Mouse (Mus musculus) forebrain, embryonic 12.5 days (tissue): ENCODE data around the gene Stx3. TPM values are rescaled to one million over a fixed set of nuclear protein-coding genes. Genes with fewer than 3 reads are reported as not detected.

ENCODE experiments used
- ATAC-seq: fragments of 200-750 bp; cut with Nextera tagmentation; 2 replicates; pipeline ENCODE4 v1.8.0; 2017; ENCODE audit warnings: moderate TSS enrichment; ENCODE audit not compliant: low FRiP score
- H3K27ac ChIP-seq: fragments of 300-500 bp; sonication (generic); 2 replicates; pipeline ENCODE4 v1.5.1; 2016; ENCODE audit warnings: mild to moderate bottlenecking
- H3K27me3 ChIP-seq: fragments of 300-500 bp; sonication (generic); 2 replicates; pipeline ENCODE4 v1.6.1; 2016; ENCODE audit warnings: mild to moderate bottlenecking
- H3K36me3 ChIP-seq: fragments of 300-500 bp; sonication (generic); replicated peaks from 2 replicates; pipeline ENCODE4 v1.6.1; 2016; ENCODE audit warnings: mild to moderate bottlenecking
- H3K4me1 ChIP-seq: fragments of 300-500 bp; sonication (generic); 2 replicates; pipeline ENCODE4 v1.6.1; 2016
- H3K4me2 ChIP-seq: fragments of 300-500 bp; sonication (generic); 2 replicates; pipeline ENCODE4 v1.6.1; 2016; ENCODE audit warnings: mild to moderate bottlenecking, moderate library complexity
- H3K4me3 ChIP-seq: fragments of 300-500 bp; sonication (generic); replicated peaks from 2 replicates; pipeline ENCODE4 v1.5.1; 2016; ENCODE audit warnings: mild to moderate bottlenecking
- H3K9ac ChIP-seq: fragments of 300-500 bp; sonication (generic); 2 replicates; pipeline ENCODE4 v1.6.1; 2016; ENCODE audit warnings: mild to moderate bottlenecking
- H3K9me3 ChIP-seq: fragments of 300-500 bp; sonication (generic); 2 replicates; pipeline ENCODE4 v1.6.1; 2016
- WGBS: fragments of 180-500 bp; shearing (Covaris S2); methylation state at CpG from one replicate; pipeline ENCODE4 v1.1.7; 2016; 5-methylcytosine and 5-hydroxymethylcytosine counted together
- polyA plus RNA-seq: library from polyadenylated mRNA; unstranded; fragments of >200 nt; fragmentation: Nextera tagmentation; extraction: Ambion mirVana; gene quantifications from 2 replicates; pipeline ENCODE4 v1.2.1, GENCODE M21; 2016

Stx3 gene
- polyA plus RNA-seq, 1 experiment from 2014 or later: 8.1 TPM

DNA sequence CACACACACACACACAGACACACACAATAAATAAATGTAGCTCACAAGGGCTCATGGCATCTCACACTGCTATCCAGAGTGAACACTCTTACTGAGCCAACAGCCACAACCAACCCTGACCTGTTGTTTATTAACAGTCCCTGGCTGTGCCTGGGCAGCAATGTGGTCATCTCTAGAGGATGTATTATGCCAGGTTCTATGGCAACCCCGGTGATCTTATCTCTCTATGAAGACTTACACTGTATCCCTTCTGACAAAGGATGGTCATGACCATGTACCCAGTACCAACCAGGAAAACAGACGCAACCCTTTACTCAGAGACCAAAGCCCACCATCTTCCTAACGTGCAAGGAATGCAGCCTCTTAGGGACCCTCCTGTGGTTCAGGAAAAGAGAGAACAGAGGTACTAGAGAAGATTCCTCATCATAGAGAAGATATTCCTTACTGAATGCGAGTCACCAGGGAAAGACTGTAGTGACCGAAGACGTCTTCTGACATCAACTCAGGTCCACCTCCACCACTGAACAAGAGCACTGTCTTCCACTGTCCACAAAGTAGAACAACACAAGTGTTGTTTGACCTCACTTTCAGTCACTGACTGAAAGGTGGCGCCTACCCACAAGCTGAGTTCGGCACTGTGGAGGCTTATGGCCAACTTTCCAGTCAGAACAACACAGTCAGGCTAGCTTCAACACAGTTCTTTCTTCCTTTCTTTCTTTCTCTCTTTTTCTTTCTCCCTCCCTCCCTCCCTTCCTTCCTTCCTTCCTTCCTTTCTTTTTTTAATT lies 18.5 kb downstream of the Stx3 start:
- ATAC-seq: no peak
- no peaks in the 10 kb centered on the region for H3K27me3 ChIP-seq

DNA sequence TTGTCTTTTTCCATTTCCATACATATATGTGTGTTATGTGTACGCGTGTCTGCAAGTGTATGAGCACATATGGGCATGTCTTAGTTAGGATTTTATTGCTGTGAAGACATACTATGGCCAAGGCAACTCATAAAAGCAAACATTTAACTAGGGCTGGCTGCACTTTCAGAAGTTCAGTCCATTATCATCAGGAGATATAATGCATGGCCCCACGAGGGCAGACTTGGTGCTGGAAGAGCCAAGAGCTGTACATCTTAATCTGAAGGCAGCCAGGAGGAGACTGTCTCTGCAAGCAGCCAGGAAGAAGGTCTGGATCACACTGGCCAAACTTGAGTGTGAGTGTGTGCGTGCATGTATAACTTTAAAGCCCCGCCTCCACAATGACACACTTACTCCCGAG lies 24.8 kb downstream of the Stx3 start:
- H3K4me1 ChIP-seq: no peaks in the 10 kb centered on the region
- 88% methylated on average over 6 of the region's 6 CpGs for WGBS
- no peak for ATAC-seq

More for the DNA sequence above, 18.5 kb downstream of the Stx3 start:
- Histone ChIP-seq H3K4me1 (no peaks in the 10 kb centered on the region), H3K4me2 (no peak overlapping the region), H3K9ac (no peak overlapping the region), H3K9me3 (no peaks in the 10 kb centered on the region), H3K4me3 (no peak overlapping the region), H3K36me3 (no peaks in the 10 kb centered on the region), H3K27ac (no peak overlapping the region)
- 78% methylated on average over 8 of the region's 8 CpGs for WGBS

DNA sequence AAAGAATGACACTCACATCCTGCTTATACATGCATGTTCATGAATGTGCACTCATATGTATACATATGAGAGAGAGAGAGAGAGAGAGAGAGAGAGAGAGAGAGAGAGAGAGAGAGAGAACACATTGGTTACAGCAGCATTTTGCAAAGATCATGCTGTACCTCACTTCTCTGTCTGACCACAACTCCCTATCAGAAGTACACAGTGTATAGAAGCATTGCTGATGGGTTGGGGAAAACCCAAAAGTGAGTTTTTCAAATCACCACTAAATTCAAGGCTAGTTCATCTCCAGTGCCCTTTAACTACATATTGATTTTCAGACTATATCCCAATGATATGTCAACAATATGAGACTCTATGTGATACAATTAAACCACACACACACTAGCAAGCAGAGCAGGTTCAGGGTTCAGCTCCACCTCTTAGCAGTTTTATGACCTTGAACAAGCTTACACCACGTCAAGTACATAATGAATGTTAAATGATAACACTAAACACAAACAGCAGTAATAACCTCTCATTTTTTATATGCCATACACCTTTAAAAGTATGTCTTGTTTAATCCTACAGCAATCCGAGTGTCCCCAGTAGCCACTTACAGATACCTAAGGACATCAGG lies 25.4 kb downstream of the Stx3 start:
- Histone ChIP-seq H3K9me3 (no peaks in the 10 kb centered on the region), H3K4me1 (no peaks in the 10 kb centered on the region), H3K4me2 (no peak overlapping the region), H3K4me3 (no peak overlapping the region), H3K27me3 (no peaks in the 10 kb centered on the region), H3K9ac (no peak overlapping the region), H3K36me3 (no peaks in the 10 kb centered on the region), H3K27ac (no peak overlapping the region)
- ATAC-seq: no peak
- WGBS: 88% methylated on average over 2 of the region's 2 CpGs

More for the DNA sequence above, 24.8 kb downstream of the Stx3 start:
- Histone ChIP-seq H3K27me3 (no peaks in the 10 kb centered on the region), H3K27ac (no peak overlapping the region), H3K9me3 (no peaks in the 10 kb centered on the region), H3K4me2 (no peak overlapping the region), H3K9ac (no peak overlapping the region), H3K36me3 (no peaks in the 10 kb centered on the region), H3K4me3 (no peak overlapping the region)

DNA sequence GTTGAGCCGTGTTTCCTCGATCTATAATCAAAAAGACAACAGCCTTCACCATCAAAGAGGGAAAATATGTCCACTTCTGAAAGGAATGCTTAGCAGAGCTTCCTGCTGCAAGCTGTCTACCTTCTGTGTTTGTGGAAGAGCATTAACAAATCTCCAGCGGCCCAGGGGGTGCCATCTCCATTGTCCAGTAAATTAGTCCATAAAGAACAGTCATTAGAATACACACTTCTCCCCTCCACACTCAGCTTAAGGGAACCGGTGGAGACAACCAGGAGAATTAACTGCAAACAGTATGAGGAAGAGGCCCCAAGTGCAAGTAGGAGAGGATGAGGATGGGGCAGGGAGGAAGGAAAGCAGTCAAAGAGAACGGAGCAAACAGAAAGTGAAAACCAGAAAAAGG lies 27.4 kb downstream of the Stx3 start:
- Histone ChIP-seq H3K27ac (no peak overlapping the region), H3K4me3 (no peak overlapping the region), H3K9me3 (no peaks in the 10 kb centered on the region), H3K9ac (no peak overlapping the region), H3K4me1 (no peaks in the 10 kb centered on the region), H3K36me3 (no peaks in the 10 kb centered on the region), H3K27me3 (no peaks in the 10 kb centered on the region), H3K4me2 (no peak overlapping the region)
- WGBS: 69% methylated on average over 5 of the region's 5 CpGs
- no peak for ATAC-seq

DNA sequence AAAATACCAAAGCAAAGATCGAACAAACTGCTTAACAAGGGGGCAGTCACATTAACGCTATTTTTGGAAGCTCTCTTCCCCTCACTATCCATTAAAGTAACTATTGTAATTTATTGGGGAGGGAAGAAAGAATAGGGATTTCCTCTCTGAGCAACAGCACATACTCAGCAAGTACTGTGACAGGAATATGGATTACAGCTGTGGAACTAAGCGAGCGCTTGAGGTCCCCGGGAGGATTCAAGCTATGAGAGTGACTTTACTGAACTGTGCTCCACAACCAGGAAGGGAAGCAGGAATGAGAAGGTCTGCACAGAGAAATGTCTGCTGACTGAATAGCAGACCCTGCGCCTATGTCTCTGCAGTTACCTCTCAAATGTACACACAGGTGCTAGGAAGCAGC lies 30.3 kb downstream of the Stx3 start:
- WGBS: 95% methylated on average over 6 of the region's 6 CpGs
- Histone ChIP-seq H3K9me3 (no peaks in the 10 kb centered on the region), H3K4me1 (no peaks in the 10 kb centered on the region), H3K4me3 (no peak overlapping the region), H3K9ac (no peak overlapping the region), H3K4me2 (no peak overlapping the region), H3K27me3 (no peaks in the 10 kb centered on the region), H3K36me3 (no peaks in the 10 kb centered on the region), H3K27ac (no peak overlapping the region)
- ATAC-seq: no peak

DNA sequence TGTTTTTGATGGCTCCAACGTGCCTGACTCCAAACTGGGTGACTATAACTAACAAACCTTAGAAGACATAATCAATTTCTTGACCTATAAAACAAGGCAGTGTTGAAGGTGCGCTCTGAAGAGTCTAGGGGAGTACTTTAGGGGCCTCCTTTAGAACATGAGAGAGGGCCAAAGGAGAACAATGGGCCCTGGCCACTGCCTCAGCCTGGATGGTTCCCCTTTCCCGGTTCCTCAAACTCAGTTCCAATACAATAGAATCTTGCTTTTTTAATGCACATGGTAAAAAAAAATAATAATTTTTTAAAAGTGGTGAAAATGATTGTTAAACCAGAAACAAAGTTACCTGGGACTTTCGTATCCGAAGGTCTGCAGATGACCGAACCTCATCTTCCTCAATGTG lies 31.4 kb downstream of the Stx3 start:
- Histone ChIP-seq H3K27ac (no peak overlapping the region), H3K4me1 (no peaks in the 10 kb centered on the region), H3K27me3 (no peaks in the 10 kb centered on the region), H3K4me3 (no peak overlapping the region), H3K36me3 (no peaks in the 10 kb centered on the region), H3K9me3 (no peaks in the 10 kb centered on the region), H3K9ac (no peak overlapping the region), H3K4me2 (no peak overlapping the region)
- no peak for ATAC-seq
- WGBS: 92% methylated on average over 6 of the region's 6 CpGs

DNA sequence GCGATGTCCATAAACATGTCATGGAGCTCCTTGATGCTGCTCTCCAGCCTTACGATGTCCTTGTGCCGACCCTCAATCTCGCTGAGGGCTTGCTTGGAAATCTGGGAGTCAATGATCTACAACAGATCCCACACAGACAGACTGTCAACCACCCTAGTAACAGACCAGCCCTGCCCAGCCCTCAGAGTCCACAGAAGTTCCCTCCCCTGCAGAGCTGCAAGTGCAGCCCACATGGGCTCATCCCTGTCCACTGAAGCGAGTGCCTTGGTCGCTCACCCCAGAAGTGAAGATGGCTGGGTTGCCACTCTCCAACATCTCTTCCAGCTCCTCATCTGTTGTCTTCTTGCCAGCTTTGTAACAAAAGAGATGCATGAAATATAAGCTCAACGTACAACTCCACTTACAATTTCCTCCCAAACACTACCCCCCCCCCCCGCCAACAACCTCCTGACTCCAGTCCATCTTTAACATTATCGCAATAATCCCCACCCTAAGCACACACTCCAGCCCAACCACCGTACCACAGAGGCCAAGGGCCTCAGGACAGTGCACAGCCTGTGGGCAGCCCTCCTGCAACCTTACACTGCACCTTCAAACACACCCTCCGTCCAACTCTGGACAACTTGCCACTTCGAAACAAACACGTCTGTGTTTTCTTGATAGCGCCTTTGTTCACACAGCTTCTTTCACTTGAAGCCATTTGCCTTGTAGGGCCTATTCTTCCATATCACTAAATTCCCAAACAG lies 33.6 kb downstream of the Stx3 start:
- ATAC-seq: no peak
- H3K36me3 ChIP-seq: no peaks in the 10 kb centered on the region
- no peak overlapping the region for H3K27ac ChIP-seq
- H3K9ac ChIP-seq: no peak overlapping the region
- H3K9me3 ChIP-seq: no peaks in the 10 kb centered on the region
- whole genome bisulfite sequencing: 95% methylated on average over 14 of the region's 14 CpGs
- H3K27me3 ChIP-seq: no peaks in the 10 kb centered on the region
- H3K4me2 ChIP-seq: no peak overlapping the region
- no peaks in the 10 kb centered on the region for H3K4me1 ChIP-seq
- no peak overlapping the region for H3K4me3 ChIP-seq

DNA sequence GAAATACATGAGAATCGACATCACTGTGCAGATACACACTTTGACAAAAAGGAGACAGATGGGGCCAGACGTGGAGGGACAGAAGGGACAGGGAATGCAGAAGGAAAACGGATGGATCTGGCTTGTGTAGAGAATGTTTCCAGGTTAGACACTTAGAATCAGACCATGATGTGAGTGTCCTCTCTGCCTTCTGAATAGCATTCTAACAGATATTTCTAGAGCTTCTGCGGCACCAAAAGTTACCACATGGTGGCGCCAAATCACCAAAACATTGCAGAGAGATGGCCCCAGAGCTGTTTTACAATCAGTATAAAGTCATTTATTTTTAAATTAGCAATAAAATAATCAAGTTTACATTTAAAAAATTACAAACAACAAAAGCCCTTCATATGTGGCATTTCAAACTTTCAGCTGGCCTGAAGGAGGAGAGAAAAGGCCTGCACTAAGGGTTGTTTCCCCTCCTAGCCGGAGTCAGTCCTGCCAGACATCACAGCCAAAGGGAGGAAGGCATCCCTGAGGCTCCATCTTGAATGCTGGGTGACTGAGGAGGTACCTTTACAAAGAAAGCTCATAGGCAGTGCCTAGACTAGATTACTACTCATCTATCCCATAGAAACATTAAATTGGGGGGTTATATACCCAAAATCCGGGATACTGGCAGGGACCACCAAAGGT lies 41.9 kb downstream of the Stx3 start:
- Histone ChIP-seq H3K36me3 (peaks cover 28% of the 10 kb centered on the region), H3K27ac (no peak overlapping the region), H3K27me3 (no peaks in the 10 kb centered on the region), H3K9ac (no peak overlapping the region), H3K4me2 (no peak overlapping the region), H3K9me3 (no peaks in the 10 kb centered on the region), H3K4me1 (no peaks in the 10 kb centered on the region), H3K4me3 (no peak overlapping the region)
- 61% methylated on average over 7 of the region's 7 CpGs for WGBS
- peak; percentile 63 for ATAC-seq

DNA sequence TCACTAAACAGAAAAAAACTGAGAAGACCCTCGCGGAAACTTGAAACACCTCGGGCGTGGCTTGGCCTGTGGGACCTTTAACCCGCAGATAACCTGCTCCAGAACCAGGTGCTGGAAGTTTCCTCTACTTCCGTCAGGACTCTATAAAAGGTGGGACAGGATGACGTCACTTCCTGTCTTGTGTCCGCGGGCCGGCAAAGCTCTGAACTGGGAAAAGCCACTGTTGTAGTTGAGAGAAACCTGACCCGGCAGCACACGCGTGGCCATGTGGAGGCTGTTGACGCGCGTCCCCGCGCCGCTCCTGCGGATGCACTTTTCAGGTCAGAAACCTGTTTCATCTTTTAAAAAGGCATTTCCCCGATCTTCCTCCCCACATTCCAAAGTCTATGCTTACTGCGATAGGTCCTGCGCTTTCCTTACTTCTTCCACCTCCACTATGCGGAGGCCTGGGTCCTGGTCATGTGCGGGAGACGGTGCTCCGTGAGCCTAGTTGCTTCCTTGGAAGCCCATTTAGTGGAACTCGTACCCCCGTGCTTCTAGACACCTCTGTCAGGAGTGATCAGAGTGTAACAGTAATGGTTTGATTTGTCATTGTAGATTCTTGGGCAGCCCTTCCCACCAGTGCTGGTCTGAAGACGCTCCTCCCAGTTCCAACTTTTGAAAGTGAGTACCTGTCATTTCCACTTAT lies 48.9 kb downstream of the Stx3 start, which contains the start of gene Mrpl16:
TSS of gene Mrpl16 (plus strand) at position 187 of the 688 bp plus-strand sequence.
- Histone ChIP-seq H3K4me1 (peaks cover 8% of the 10 kb centered on the region), H3K36me3 (peaks cover 17% of the 10 kb centered on the region), H3K4me3 (peak within 1 kb of the TSS; percentile 53), H3K27me3 (no peaks in the 10 kb centered on the region), H3K9me3 (no peaks in the 10 kb centered on the region), H3K4me2 (peak within 1 kb of the TSS; percentile 54), H3K9ac (peak within 1 kb of the TSS; percentile 51), H3K27ac (no peak within 1 kb of the TSS)
- ATAC-seq: peak; percentile 95
- under 1% methylated on average over 30 of the region's 30 CpGs for WGBS

DNA sequence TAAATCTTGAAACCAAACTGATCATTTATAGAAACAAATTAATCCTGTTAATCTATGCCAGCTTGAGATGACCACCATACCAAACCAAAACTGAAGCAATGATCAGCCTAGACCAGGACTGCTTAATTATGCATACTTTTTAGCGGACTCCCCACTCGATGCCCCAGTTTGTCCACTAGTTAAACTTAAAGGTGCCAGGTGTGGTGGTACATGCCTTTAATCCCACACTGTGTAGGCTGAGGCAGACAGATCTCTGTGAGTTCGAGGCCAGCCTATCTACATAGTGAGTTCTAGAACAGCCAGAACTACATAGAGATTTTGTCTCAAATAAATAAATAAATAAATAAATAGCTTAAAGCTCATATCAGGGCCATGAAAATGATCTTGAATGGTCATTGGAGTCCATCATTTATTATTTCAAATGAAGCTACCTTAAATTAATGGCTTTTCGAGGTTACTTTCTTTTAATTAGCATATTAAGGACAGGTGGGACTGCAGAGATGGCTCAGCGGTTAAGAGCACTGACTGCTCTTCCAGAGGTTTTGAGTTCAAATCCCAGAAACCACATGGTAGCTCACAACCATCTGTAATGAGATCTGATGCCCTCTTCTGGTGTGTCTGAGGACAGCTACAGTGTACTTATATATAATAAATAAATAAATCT lies 49.8 kb downstream of the Stx3 start:
- 89% methylated on average over 5 of the region's 5 CpGs for WGBS
- peak; percentile 49; the same call in 1 of the 2 replicates for ATAC-seq
- Histone ChIP-seq H3K4me3 (no peak overlapping the region), H3K27me3 (no peaks in the 10 kb centered on the region), H3K9me3 (no peaks in the 10 kb centered on the region), H3K4me1 (peaks cover 8% of the 10 kb centered on the region), H3K27ac (no peak overlapping the region), H3K36me3 (peaks cover 13% of the 10 kb centered on the region), H3K4me2 (peak overlapping the region; percentile 54; the same call in 1 of the 2 replicates), H3K9ac (no peak overlapping the region)

DNA sequence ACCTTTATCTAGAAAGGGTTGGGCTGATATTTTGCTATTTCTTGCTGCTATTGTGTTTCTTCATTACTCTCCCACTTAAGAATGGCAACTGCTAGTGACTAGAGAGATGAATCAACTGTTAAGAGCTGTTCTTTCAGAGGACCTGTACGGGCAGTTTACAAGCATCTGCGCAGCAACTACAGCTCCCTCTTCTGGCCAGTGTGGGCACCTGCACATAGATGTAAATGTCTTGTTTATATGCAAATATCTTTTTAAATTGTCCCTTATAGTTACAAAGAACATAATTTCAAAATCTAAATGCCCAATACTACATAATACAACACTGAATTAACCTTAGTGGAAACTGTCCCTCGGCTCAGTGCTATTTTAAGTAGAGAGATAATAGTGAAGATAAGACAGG lies 51.0 kb downstream of the Stx3 start:
- Histone ChIP-seq H3K27ac (no peak overlapping the region), H3K36me3 (0 out of 2 replicates have a peak, but pooled peaks cover 4% of the 10 kb centered on the region), H3K4me1 (peaks cover 8% of the 10 kb centered on the region), H3K9ac (no peak overlapping the region), H3K27me3 (no peaks in the 10 kb centered on the region), H3K9me3 (no peaks in the 10 kb centered on the region), H3K4me3 (no peak overlapping the region), H3K4me2 (no peak overlapping the region)
- ATAC-seq: no peak
- 13% methylated on average over 3 of the region's 3 CpGs for WGBS
